Mouse (Mus musculus): ENCODE measurements around the gene Cfap97d2. TPM values are rescaled to one million over a fixed set of nuclear protein-coding genes. Genes with fewer than 3 reads are reported as not detected.

Gene Cfap97d2
- polyA plus RNA-seq, 1 experiment from 2014 or later, result not detected

DNA sequence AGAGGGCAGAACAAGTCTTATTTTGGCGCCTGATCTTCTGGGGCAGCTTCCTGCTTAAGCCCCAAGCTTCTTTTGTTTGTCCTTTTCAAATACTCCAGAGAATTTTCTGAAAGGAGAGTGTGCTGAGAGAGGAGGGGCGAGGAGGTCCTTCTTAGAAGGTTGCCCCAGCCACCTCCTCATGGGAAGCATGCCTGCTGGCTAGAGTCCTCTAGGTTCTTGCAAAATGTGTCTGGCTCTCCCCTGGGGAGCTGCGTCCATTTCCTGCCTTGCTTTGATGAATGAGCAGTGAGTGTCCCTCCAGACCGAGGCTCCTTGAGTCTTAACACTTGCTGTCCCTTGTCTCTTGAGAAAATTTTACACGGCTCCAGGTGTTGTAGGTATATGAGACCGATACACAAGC, 17.2 kb upstream of the Cfap97d2 start:
- no peaks in the 10 kb centered on the region for H3K9me3 ChIP-seq
- no peak overlapping the region for H3K4me2 ChIP-seq
- H3K4me1 ChIP-seq, result peaks cover 17% of the 10 kb centered on the region
- peak overlapping the region; percentile 60; the same call in 1 of the 2 replicates for H3K27ac ChIP-seq
- H3K36me3 ChIP-seq, result no peaks in the 10 kb centered on the region
- no peak overlapping the region for H3K4me3 ChIP-seq (replicated peaks)
- whole genome bisulfite sequencing, result 50% methylated on average over 6 of the region's 6 CpGs
- ATAC-seq (ENCODE audit: insufficient read depth, low FRiP score, low read depth), result no peak
- H3K27me3 ChIP-seq (replicated peaks), result no peaks in the 10 kb centered on the region
- H3K9ac ChIP-seq, result no peak overlapping the region

DNA sequence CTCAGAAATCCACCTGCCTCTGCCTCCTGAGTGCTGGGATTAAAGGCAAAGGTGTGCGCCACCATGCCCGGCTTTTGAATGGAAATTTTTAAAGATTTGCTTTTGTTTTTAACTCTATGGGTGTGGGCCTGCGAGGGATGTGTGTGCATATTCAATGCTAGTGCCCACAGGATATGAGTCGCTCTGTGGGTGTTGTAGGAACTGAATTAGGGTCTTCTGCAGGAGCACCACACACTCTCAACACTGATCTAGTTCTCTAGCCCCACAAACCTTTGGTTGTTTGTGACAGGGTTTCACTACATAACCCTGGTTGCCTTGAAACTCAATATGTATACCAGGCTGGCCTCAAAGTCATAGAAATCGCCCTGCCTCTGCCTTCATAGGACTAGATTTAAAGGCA, 16.4 kb upstream of the Cfap97d2 start:
- Histone ChIP-seq H3K9ac (no peak overlapping the region), H3K27ac (no peak overlapping the region), H3K4me1 (peaks cover 14% of the 10 kb centered on the region), H3K4me2 (no peak overlapping the region), H3K4me3 (replicated peaks) (no peak overlapping the region), H3K27me3 (replicated peaks) (no peaks in the 10 kb centered on the region), H3K9me3 (no peaks in the 10 kb centered on the region), H3K36me3 (no peaks in the 10 kb centered on the region)
- 86% methylated on average over 5 of the region's 5 CpGs for WGBS
- ATAC-seq (ENCODE audit: insufficient read depth, low FRiP score, low read depth), result no peak

DNA sequence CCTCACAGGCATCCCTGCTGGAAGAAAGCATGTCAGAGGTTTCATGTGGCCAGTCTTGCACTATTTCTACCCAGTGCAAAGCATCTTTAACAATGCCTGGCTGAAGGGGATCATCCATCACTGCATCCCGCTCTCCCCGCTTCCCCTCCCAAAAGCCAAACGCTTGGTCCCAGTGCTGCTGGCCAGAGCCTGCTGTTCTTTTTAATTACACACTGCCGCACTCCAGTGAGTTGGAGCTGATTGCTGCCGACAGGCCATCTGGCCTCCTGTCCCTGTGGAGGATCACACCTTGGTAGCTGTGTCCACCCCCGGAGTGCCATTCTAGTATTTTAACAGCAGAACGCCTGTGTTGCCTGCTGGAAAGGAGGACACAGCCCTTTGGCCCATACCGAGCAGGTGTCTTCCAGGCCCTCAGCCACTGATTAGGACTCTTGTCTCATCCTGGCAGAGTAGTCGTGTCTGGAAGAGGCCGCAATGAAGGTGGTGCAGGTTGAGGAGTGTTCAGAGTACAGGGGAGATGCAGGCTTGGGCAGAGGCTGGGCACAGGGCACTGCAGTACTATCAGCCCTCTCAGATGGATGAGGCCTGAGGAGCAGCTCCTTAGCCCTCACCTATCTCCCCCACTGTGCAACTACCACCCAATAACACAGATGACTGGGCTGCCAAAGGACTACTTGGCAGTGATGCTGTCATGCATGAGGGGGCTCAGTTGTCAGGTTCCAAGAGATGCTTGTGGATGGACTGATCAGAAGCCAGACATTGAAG, 13.2 kb upstream of the Cfap97d2 start:
- no peaks in the 10 kb centered on the region for H3K36me3 ChIP-seq
- H3K4me1 ChIP-seq, result peaks cover 8% of the 10 kb centered on the region; the same call in 1 of the 2 replicates
- no peaks in the 10 kb centered on the region for H3K9me3 ChIP-seq
- 71% methylated on average over 10 of the region's 10 CpGs for WGBS
- no peak for ATAC-seq (ENCODE audit: insufficient read depth, low FRiP score, low read depth)
- no peak overlapping the region for H3K27ac ChIP-seq
- no peak overlapping the region for H3K4me2 ChIP-seq
- H3K4me3 ChIP-seq (replicated peaks), result no peak overlapping the region
- no peak overlapping the region for H3K9ac ChIP-seq
- no peaks in the 10 kb centered on the region for H3K27me3 ChIP-seq (replicated peaks)

DNA sequence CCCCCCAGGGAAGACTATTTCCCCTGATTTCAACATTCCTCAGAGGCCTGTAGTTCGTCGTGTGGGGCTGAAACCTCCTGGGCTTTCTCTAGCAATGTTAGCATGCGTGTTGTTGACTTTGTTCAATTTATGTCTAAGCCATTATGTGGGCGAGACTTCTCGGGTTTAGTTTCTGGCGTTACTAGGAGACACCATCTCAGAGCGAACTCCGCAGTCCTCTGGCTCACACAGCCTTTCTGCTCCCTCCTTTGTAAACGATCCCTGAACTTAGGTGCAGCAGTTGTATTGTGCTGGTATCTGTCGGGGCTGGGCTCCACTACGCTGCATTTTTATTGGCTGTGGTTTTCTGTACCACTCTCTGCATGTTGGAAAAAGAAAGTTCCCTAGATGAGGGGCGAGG, 11.0 kb upstream of the Cfap97d2 start:
- H3K9me3 ChIP-seq, result no peaks in the 10 kb centered on the region
- no peaks in the 10 kb centered on the region; the same call in 1 of the 2 replicates for H3K4me1 ChIP-seq
- H3K27me3 ChIP-seq (replicated peaks), result no peaks in the 10 kb centered on the region
- no peak overlapping the region for H3K4me3 ChIP-seq (replicated peaks)
- H3K36me3 ChIP-seq, result no peaks in the 10 kb centered on the region
- H3K27ac ChIP-seq, result no peak overlapping the region
- 39% methylated on average over 12 of the region's 12 CpGs for whole genome bisulfite sequencing
- ATAC-seq (ENCODE audit: insufficient read depth, low FRiP score, low read depth), result peak; percentile 61
- H3K4me2 ChIP-seq, result peak overlapping the region; percentile 0; the same call in 1 of the 2 replicates
- H3K9ac ChIP-seq, result no peak overlapping the region

DNA sequence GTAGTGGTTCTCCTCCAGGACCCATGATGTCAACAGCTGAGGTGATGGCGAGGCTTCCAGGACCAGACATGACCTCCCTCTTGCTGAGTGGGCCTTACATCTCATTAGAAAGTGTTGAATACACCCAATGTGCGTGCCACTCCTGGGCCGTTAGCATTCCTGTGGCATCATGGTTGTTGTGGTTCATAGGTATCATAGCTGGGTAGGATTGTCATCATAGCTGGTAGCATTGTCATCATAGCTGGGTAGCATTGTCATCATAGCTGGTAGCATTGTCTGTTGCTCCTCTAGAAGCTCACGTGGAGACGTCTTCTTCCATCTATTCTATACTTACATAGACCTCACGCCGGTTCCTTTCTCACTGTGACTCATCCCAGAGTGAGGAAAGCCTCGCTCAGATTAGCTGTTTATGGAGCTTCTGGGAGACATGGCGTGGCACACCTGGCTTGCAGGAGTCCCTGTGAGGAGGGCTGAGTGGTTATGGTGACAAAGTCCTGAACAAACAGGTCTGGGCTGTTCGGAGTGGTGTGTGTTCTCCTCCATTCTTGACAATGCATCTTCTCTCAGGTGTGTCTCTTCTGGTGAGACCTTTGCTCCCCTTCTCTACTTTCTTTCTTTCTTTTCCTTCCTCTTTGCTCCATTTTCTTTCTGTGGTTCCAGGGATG, 10.4 kb upstream of the Cfap97d2 start:
- no peak overlapping the region; the same call in 1 of the 2 replicates for H3K27ac ChIP-seq
- WGBS, result 83% methylated on average over 10 of the region's 10 CpGs
- no peak overlapping the region for H3K9ac ChIP-seq
- no peaks in the 10 kb centered on the region for H3K9me3 ChIP-seq
- H3K4me3 ChIP-seq (replicated peaks), result no peak overlapping the region
- H3K36me3 ChIP-seq, result no peaks in the 10 kb centered on the region
- ATAC-seq (ENCODE audit: insufficient read depth, low FRiP score, low read depth), result no peak
- peak overlapping the region; percentile 0; the same call in 1 of the 2 replicates for H3K4me2 ChIP-seq
- no peaks in the 10 kb centered on the region for H3K27me3 ChIP-seq (replicated peaks)
- no peaks in the 10 kb centered on the region; the same call in 1 of the 2 replicates for H3K4me1 ChIP-seq

DNA sequence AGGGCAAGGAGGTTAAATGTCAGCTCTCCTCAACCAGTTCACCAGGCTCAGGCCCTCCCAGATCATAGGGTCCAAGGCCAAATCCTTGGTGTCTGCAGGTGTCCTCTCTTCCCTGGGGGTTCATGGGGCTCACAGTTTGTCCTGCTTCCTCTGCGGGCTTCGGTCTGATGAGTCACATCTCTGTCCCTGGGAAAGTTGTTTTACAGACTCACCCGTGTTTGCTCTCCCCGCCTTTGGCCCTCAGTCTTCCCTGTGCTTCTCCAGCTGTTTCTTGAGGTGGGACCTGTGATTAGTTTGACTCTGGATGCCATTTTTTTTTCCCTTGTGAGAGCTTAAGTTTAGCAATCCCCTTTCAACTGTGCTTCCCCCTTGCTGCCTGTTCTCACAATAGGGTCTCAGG, 9.5 kb upstream of the Cfap97d2 start:
- Histone ChIP-seq H3K27ac (no peak overlapping the region; the same call in 1 of the 2 replicates), H3K9ac (no peak overlapping the region), H3K4me1 (no peaks in the 10 kb centered on the region; the same call in 1 of the 2 replicates), H3K9me3 (no peaks in the 10 kb centered on the region), H3K36me3 (no peaks in the 10 kb centered on the region), H3K4me3 (replicated peaks) (no peak overlapping the region), H3K4me2 (no peak overlapping the region), H3K27me3 (replicated peaks) (no peaks in the 10 kb centered on the region)
- WGBS, result 67% methylated on average over 4 of the region's 4 CpGs
- ATAC-seq (ENCODE audit: insufficient read depth, low FRiP score, low read depth), result no peak

DNA sequence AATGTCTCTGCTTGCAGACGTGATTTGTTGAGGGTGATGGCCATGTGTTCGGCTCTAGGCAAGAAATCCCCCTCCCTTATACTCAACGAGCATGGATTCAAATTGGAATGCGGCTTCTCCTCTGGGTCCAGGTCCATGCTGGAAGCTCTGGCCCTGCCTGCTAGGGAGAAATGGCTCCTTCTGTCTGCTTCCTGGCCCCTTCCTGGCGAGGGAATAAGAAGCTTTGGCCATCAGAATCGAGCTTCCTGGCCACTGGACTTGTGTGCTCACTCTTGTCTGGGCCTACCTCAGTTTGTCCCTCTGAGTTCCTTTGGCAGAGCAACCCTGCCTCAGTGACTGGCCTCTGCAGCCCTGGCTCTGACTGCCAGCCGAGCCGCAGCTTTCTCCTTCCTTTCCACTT, 8.5 kb upstream of the Cfap97d2 start:
- Histone ChIP-seq H3K9ac (no peak overlapping the region), H3K4me2 (no peak overlapping the region), H3K4me3 (replicated peaks) (no peak overlapping the region), H3K36me3 (no peaks in the 10 kb centered on the region), H3K4me1 (no peaks in the 10 kb centered on the region; the same call in 1 of the 2 replicates), H3K27ac (no peak overlapping the region), H3K9me3 (no peaks in the 10 kb centered on the region), H3K27me3 (replicated peaks) (no peaks in the 10 kb centered on the region)
- no peak for ATAC-seq (ENCODE audit: insufficient read depth, low FRiP score, low read depth)
- WGBS, result 77% methylated on average over 8 of the region's 8 CpGs

DNA sequence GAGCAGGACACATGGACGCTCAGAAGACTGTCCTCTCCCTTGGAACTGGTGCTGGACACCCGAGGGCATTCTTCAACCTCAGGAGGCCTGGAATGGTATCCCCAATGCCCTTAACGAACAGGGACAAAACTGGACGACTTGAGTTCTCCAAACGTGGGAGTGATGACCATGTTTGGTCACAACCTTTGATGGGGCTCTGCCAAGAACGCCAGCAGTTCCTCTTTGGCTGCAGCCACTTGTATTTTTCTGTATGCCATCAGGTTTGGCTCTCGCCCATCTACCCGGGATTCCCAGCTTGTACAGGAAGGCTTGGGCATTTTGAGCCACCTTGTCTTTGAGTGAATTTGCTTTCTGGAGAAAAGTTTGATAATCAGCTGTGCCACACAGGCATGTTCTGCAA, 8.0 kb upstream of the Cfap97d2 start:
- Histone ChIP-seq H3K27ac (no peak overlapping the region), H3K36me3 (no peaks in the 10 kb centered on the region), H3K9ac (no peak overlapping the region), H3K4me2 (no peak overlapping the region), H3K4me1 (peaks cover under 1% of the 10 kb centered on the region; the same call in 1 of the 2 replicates), H3K4me3 (replicated peaks) (no peak overlapping the region), H3K9me3 (no peaks in the 10 kb centered on the region), H3K27me3 (replicated peaks) (no peaks in the 10 kb centered on the region)
- 74% methylated on average over 8 of the region's 8 CpGs for WGBS
- no peak for ATAC-seq (ENCODE audit: insufficient read depth, low FRiP score, low read depth)

DNA sequence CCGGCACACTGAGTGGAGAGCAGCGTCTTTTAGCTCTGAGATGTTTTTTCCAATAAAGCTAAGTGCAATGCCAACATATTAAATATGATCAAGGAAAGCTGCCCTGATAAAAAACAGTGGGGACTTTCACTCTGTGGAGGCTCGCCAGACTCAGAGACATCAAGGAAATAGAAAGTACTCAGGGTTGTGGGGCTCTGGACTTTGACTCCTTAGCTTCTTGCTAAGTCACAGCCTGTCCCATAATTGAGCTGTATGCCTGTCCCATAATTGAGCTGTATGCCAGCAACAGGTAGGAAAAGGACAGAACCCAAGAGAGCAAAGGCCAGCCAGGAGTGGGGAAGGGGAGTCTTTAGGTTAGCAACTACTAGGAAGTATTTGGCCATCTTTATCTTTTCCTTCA, 7.4 kb upstream of the Cfap97d2 start:
- no peak overlapping the region for H3K9ac ChIP-seq
- no peak overlapping the region for H3K4me3 ChIP-seq (replicated peaks)
- no peaks in the 10 kb centered on the region for H3K36me3 ChIP-seq
- no peak overlapping the region for H3K27ac ChIP-seq
- no peak for ATAC-seq (ENCODE audit: insufficient read depth, low FRiP score, low read depth)
- 53% methylated on average over 3 of the region's 3 CpGs for WGBS
- peaks cover 3% of the 10 kb centered on the region; the same call in 1 of the 2 replicates for H3K4me1 ChIP-seq
- no peak overlapping the region for H3K4me2 ChIP-seq
- no peaks in the 10 kb centered on the region for H3K9me3 ChIP-seq
- no peaks in the 10 kb centered on the region for H3K27me3 ChIP-seq (replicated peaks)

DNA sequence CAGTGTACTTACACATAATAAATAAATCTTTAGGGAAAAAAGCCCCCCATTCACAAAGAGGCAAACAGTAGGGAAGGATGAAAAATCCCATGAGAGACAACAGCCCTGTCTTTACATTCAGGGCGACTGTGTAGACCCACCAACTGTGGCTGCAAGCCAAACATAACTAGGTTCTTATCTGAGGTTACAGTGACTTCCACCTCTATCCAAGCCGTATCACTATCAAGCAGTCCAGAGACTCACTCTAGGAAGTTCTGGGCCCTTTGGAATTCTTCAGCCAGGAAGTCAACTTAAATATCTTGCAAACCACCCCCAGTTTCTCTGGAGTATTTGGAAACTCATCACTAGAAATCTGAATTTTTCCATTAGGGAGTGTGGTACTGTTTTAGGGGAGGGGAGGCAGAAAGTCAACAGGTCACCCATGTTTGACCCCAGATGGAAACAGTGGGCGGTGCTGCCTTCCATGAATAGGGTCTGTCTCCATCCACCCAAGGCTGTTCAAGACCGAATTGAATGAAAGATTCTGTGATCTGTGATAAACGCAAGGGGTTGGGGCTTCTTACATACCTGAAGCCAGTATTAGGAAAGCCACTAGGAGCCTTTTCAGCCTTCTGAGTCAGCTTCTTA, 6.3 kb upstream of the Cfap97d2 start:
- H3K36me3 ChIP-seq, result no peaks in the 10 kb centered on the region
- no peak for ATAC-seq (ENCODE audit: insufficient read depth, low FRiP score, low read depth)
- H3K9ac ChIP-seq, result no peak overlapping the region
- no peak overlapping the region for H3K4me2 ChIP-seq
- no peak overlapping the region for H3K27ac ChIP-seq
- peaks cover 3% of the 10 kb centered on the region; the same call in 1 of the 2 replicates for H3K4me1 ChIP-seq
- WGBS, result 63% methylated on average over 5 of the region's 5 CpGs
- H3K4me3 ChIP-seq (replicated peaks), result no peak overlapping the region
- no peaks in the 10 kb centered on the region for H3K9me3 ChIP-seq
- H3K27me3 ChIP-seq (replicated peaks), result no peaks in the 10 kb centered on the region

DNA sequence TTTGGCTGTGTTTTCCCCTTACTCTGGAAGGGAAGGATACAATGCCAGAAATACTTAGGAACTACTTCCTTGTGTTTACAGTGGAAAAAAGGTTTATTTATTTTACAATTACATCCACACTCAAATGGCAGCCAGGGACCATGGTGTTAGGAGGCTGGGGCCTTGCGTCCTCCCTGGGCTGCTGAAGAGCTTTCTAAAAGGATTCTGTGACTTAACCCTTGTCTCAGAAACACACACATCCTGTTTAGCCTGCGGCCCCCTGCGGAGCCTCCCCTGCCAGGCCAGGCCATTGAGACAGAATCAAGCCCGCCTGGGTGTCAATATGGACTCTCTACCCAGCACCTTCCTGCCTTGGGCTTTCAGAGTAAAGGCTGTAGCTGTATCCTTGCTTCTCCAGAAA, 2.9 kb upstream of the Cfap97d2 start:
- Histone ChIP-seq H3K27me3 (replicated peaks) (no peaks in the 10 kb centered on the region), H3K9me3 (no peaks in the 10 kb centered on the region), H3K27ac (no peak overlapping the region), H3K4me1 (0 out of 2 replicates have a peak, but pooled peaks cover 3% of the 10 kb centered on the region), H3K4me2 (no peak overlapping the region), H3K4me3 (replicated peaks) (no peak overlapping the region), H3K36me3 (no peaks in the 10 kb centered on the region), H3K9ac (no peak overlapping the region)
- ATAC-seq (ENCODE audit: insufficient read depth, low FRiP score, low read depth), result no peak
- whole genome bisulfite sequencing, result 41% methylated on average over 4 of the region's 4 CpGs

DNA sequence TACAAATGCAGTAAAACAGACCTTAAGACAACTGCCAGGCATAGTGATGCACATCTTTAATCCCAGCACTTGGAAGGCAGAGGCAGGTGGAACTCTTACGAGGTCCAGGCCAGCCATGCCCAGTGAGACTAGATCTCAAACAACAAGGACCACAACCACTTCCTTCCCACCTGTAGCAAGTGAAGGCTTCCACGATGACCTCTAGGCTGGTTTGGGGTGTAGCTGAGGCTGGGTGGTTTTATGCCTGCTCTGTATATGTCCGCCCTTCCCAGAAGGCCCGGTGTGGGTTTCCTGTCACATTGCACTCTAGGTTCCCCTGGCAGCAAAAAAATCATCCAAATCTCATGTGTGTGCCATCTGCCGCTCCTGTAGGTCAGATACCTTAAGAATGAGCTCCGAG, 1.9 kb upstream of the Cfap97d2 start:
- no peaks in the 10 kb centered on the region for H3K36me3 ChIP-seq
- H3K4me2 ChIP-seq, result no peak overlapping the region
- H3K4me1 ChIP-seq, result 0 out of 2 replicates have a peak, but pooled peaks cover 3% of the 10 kb centered on the region
- H3K27ac ChIP-seq, result no peak overlapping the region
- WGBS, result 92% methylated on average over 6 of the region's 6 CpGs
- no peak for ATAC-seq (ENCODE audit: insufficient read depth, low FRiP score, low read depth)
- no peak overlapping the region for H3K4me3 ChIP-seq (replicated peaks)
- no peak overlapping the region for H3K9ac ChIP-seq
- H3K9me3 ChIP-seq, result no peaks in the 10 kb centered on the region
- H3K27me3 ChIP-seq (replicated peaks), result no peaks in the 10 kb centered on the region

Data from stomach, embryonic 15.5 days (tissue).